ENCODE assay signal across 13 mouse cellular contexts in genomic region chr13:20254911-20255310, GRCm38 (mm10).
DNase-seq lines count a peak whose midpoint lies in the region; ATAC-seq and TF ChIP-seq lines count a peak whose summit lies in the region.
"Had no signal": no experiment of that assay in that cellular context is flagged by ENCODE, and none has a peak within 500 bp of the region (broad histone marks: within the 10 kb centered on the region; RNA-seq: fewer than 3 reads in every experiment).

No protein-coding gene starts in this region.

- peak; percentile 21 for DNase-seq in gastrocnemius, adult 18-20 months (ENCODE audit: low spot score)
- DNase-seq in gastrocnemius, postnatal 36 days, result no peak
- DNase-seq in limb, embryonic 10.5 days (ENCODE audit: low spot score), result no peak
- DNase-seq in lung, postnatal 36 days, result peak; percentile 38
- no peak for DNase-seq in Muller cell, postnatal 12 days (ENCODE audit: inconsistent ontology term)
- no peak for DNase-seq in thymus, adult 2 months
- DNase-seq: cerebellum, adult 9-10 months; embryo, embryonic 11 days; right cerebral cortex, adult 18-20 months; thymus, adult 18-20 months had no signal

- H3K36me3 ChIP-seq in limb, embryonic 15.5 days, result no peaks in the 10 kb centered on the region
- no peaks in the 10 kb centered on the region for H3K36me3 ChIP-seq in limb, embryonic 10.5 days
- no peaks in the 10 kb centered on the region for H3K36me3 ChIP-seq in heart, embryonic 16.5 days (ENCODE audit: control insufficient read depth, insufficient read depth)
- peaks cover 40% of the 10 kb centered on the region for H3K36me3 ChIP-seq in thymus, adult 2 months (ENCODE audit: control insufficient read depth, insufficient read depth, low read length)
- H3K36me3 ChIP-seq: intestine, embryonic 15.5 days had no signal

- ATAC-seq in limb, embryonic 15.5 days (ENCODE audit: insufficient number of reproducible peaks, low FRiP score, low TSS enrichment, low read depth), result no peak
- ATAC-seq in heart, embryonic 16.5 days (replicated peaks; ENCODE audit: extremely low read depth, insufficient read depth, low FRiP score), result no peak; the same call in 1 of the 2 replicates
- ATAC-seq: intestine, embryonic 15.5 days had no signal

- WGBS in limb, embryonic 15.5 days, result 59% methylated on average over 6 of the region's 6 CpGs
- WGBS in limb, embryonic 10.5 days, result 83% methylated on average over 6 of the region's 6 CpGs
- 65% methylated on average over 6 of the region's 6 CpGs for WGBS in heart, embryonic 16.5 days
- 94% methylated on average over 6 of the region's 6 CpGs for WGBS in thymus, adult 2 months

- intact Hi-C loops in gastrocnemius, postnatal 36 days (cut with DNase I), result no loop called here

- no peak overlapping the region for H3K4me2 ChIP-seq in limb, embryonic 15.5 days
- H3K4me2 ChIP-seq in heart, embryonic 16.5 days (ENCODE audit: low read depth, low read length), result no peak overlapping the region
- H3K4me2 ChIP-seq: intestine, embryonic 15.5 days had no signal

- peak overlapping the region; percentile 43 for H3K27ac ChIP-seq in limb, embryonic 15.5 days
- no peak overlapping the region for H3K27ac ChIP-seq in limb, embryonic 10.5 days
- H3K27ac ChIP-seq in heart, embryonic 16.5 days (ENCODE audit: low read length), result peak overlapping the region; percentile 76
- no peak overlapping the region for H3K27ac ChIP-seq in thymus, adult 2 months (ENCODE audit: control insufficient read depth, insufficient read depth, low read length)
- H3K27ac ChIP-seq: intestine, embryonic 15.5 days had no signal

- H3K9me3 ChIP-seq in limb, embryonic 15.5 days, result no peaks in the 10 kb centered on the region
- H3K9me3 ChIP-seq in limb, embryonic 10.5 days (replicated peaks), result no peaks in the 10 kb centered on the region
- no peaks in the 10 kb centered on the region for H3K9me3 ChIP-seq in heart, embryonic 16.5 days (replicated peaks; ENCODE audit: control insufficient read depth, low read length)
- H3K9me3 ChIP-seq: intestine, embryonic 15.5 days had no signal

- no peak for TF ChIP-seq CTCF in thymus, adult 2 months (IDR thresholded peaks at IDR 0.05; ENCODE audit: borderline replicate concordance, control insufficient read depth, extremely low read depth, insufficient read depth, low read length, poor library complexity)

- no peak overlapping the region for H3K4me3 ChIP-seq in limb, embryonic 15.5 days
- H3K4me3 ChIP-seq in limb, embryonic 10.5 days, result no peak overlapping the region
- no peak overlapping the region for H3K4me3 ChIP-seq in heart, embryonic 16.5 days (ENCODE audit: low read length)
- H3K4me3 ChIP-seq in thymus, adult 2 months (ENCODE audit: control insufficient read depth, insufficient read depth, low read length), result no peak overlapping the region
- H3K4me3 ChIP-seq: intestine, embryonic 15.5 days had no signal

- H3K27me3 ChIP-seq in limb, embryonic 15.5 days, result no peaks in the 10 kb centered on the region
- H3K27me3 ChIP-seq in limb, embryonic 10.5 days (ENCODE audit: low read depth, poor library complexity, severe bottlenecking), result no peaks in the 10 kb centered on the region
- no peaks in the 10 kb centered on the region for H3K27me3 ChIP-seq in heart, embryonic 16.5 days (ENCODE audit: control insufficient read depth, insufficient read depth, low read length)
- H3K27me3 ChIP-seq in thymus, adult 2 months (ENCODE audit: control insufficient read depth, insufficient read depth, low read length), result no peaks in the 10 kb centered on the region
- H3K27me3 ChIP-seq: intestine, embryonic 15.5 days had no signal

- TF ChIP-seq POLR2A in thymus, adult 2 months (IDR thresholded peaks at IDR 0.05; ENCODE audit: control insufficient read depth, extremely low read depth, insufficient read depth, low read length, poor library complexity), result no peak

- H3K9ac ChIP-seq in limb, embryonic 15.5 days, result no peak overlapping the region
- no peak overlapping the region for H3K9ac ChIP-seq in heart, embryonic 16.5 days (ENCODE audit: low read length)
- H3K9ac ChIP-seq: intestine, embryonic 15.5 days had no signal

- no peaks in the 10 kb centered on the region for H3K4me1 ChIP-seq in limb, embryonic 15.5 days
- peaks cover 8% of the 10 kb centered on the region; the same call in 1 of the 2 replicates for H3K4me1 ChIP-seq in limb, embryonic 10.5 days
- no peaks in the 10 kb centered on the region for H3K4me1 ChIP-seq in heart, embryonic 16.5 days (ENCODE audit: control insufficient read depth, insufficient read depth, low read length)
- no peaks in the 10 kb centered on the region for H3K4me1 ChIP-seq in thymus, adult 2 months (replicated peaks; ENCODE audit: control insufficient read depth, insufficient read depth, low read length)

Comparison
In these comparisons a context has a peak if more than half of its experiments do, and no peak if none do; other contexts are left out.
1. DNase-seq: peak in gastrocnemius, adult 18-20 months (single experiment) and lung, postnatal 36 days (single experiment); none in gastrocnemius, postnatal 36 days (0 of 2), limb, embryonic 10.5 days (single experiment), Muller cell, postnatal 12 days (single experiment) and thymus, adult 2 months (single experiment).
2. H3K27ac ChIP-seq: peak in limb, embryonic 15.5 days (single experiment) and heart, embryonic 16.5 days (single experiment); none in limb, embryonic 10.5 days (single experiment) and thymus, adult 2 months (single experiment).